Mouse (Mus musculus): ENCODE measurements around the gene Adora1. TPM values are rescaled to one million over a fixed set of nuclear protein-coding genes. Genes with fewer than 3 reads are reported as not detected.

Adora1 gene
- total and polyA plus RNA-seq, 3 experiments: not detected

DNA sequence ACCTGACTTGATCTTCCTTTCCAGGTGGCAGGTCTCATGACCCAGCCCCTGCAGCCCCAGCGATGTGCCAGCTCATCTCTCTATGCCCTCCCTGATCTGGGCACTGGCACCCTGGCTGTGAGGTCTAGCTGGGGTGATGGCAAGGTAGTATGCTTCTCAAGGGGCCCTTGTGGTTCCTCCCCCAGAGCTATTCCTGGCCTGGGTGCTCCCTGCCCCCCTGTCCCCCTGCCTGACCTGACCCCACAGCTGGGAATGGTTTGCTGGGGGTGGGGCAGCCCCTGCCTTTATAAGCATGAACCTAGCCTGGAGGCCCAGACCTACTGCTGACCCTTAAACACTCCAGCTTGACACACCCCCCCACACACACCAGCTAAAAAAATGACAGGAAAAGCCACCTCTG is 42.1 kb downstream of the Adora1 start, which contains the start of gene Mybph:
Gene Mybph (plus strand): TSS at position 323 of the 400 bp plus-strand sequence.
- Histone ChIP-seq H3K27ac (ENCODE audit: control insufficient read depth, low read depth, low read length) (no peak within 1 kb of the TSS), H3K79me2 (ENCODE audit: control insufficient read depth, insufficient read depth, low read length, poor library complexity) (no peaks in the 10 kb centered on the region), H3K9me3 (replicated peaks; ENCODE audit: insufficient read depth, low read length) (no peaks in the 10 kb centered on the region), H3K36me3 (ENCODE audit: control insufficient read depth in 1 of 2, insufficient read depth in 2 of 2, low read length in 2 of 2) (peaks cover 0 to 4% of the 10 kb centered on the region in 2 experiments; a peak in 1 of 4 replicates), H3K4me3 (ENCODE audit: control insufficient read depth in 1 of 2, insufficient read depth in 1 of 2, low read depth in 2 of 2, low read length in 2 of 2) (no peak within 1 kb of the TSS), H3K9ac (ENCODE audit: control insufficient read depth, low read depth, low read length, poor library complexity, severe bottlenecking) (no peak within 1 kb of the TSS), H3K27me3 (ENCODE audit: control insufficient read depth in 1 of 2, insufficient read depth in 2 of 2, low read length in 2 of 2) (0 out of 4 replicates have a peak, but pooled peaks cover 0 to 1% of the 10 kb centered on the region in 2 experiments), H3K4me1 (ENCODE audit: control insufficient read depth in 1 of 2, insufficient read depth in 2 of 2, low read length in 2 of 2) (peaks cover 0 to 13% of the 10 kb centered on the region in 2 experiments; a peak in 2 of 4 replicates)
- no peak for DNase-seq (ENCODE audit: low read depth, low spot score)
- TF ChIP-seq ZC3H11A (IDR thresholded peaks at IDR 0.05; ENCODE audit: low read depth, low read length) (no peak), MAFK (IDR thresholded peaks at IDR 0.05; ENCODE audit: borderline replicate concordance, low read depth, low read length) (no peak), ZKSCAN1 (IDR thresholded peaks at IDR 0.05; ENCODE audit: low read depth, low read length) (no peak), CHD1 (IDR thresholded peaks at IDR 0.05; ENCODE audit: low read depth, low read length) (no peak), MYB (IDR thresholded peaks at IDR 0.05; ENCODE audit: low read depth, low read length) (no peak), MXI1 (IDR thresholded peaks at IDR 0.05; ENCODE audit: low read depth, low read length) (no peak), MYC (IDR thresholded peaks at IDR 0.05; ENCODE audit: low read depth, low read length) (no peak), USF2 (IDR thresholded peaks at IDR 0.05; ENCODE audit: borderline replicate concordance in 1 of 2, insufficient read depth in 1 of 2, low read depth in 1 of 2, low read length in 2 of 2) (no peak), UBTF (IDR thresholded peaks at IDR 0.05; ENCODE audit: borderline replicate concordance, insufficient read depth, low read depth, low read length) (no peak), E2F4 (IDR thresholded peaks at IDR 0.05; ENCODE audit: borderline replicate concordance, low read depth, low read length) (no peak), GABPA (IDR thresholded peaks at IDR 0.05; ENCODE audit: low read depth, low read length) (no peak), ZNF384 (IDR thresholded peaks at IDR 0.05; ENCODE audit: low read depth, low read length) (no peak)

DNA sequence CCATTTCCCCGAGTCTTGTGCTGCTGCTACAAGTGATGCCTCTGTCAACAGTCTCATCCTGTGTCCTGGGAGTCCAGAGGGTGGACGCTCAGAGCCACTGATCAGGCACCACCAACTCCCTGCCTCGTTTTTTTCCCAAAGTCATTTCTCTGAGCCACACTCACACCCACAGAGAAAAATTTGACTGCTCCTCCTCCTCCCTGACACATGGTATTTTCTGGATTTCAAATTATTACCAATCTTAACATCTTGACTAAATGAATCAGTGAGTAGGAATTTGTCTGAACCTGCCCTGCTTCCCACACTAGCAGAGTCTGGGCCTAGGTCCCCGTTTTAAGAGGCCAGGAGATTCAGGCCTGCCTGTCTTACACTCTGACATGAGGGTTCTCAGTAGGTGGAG is 43.2 kb downstream of the Adora1 start:
- H3K27ac ChIP-seq (ENCODE audit: control insufficient read depth, low read depth, low read length): no peak overlapping the region
- TF ChIP-seq MXI1 (IDR thresholded peaks at IDR 0.05; ENCODE audit: low read depth, low read length) (no peak), UBTF (IDR thresholded peaks at IDR 0.05; ENCODE audit: borderline replicate concordance, insufficient read depth, low read depth, low read length) (no peak), SMC3 (IDR thresholded peaks at IDR 0.05; ENCODE audit: low read depth, low read length) (no peak), EP300 (IDR thresholded peaks at IDR 0.05; ENCODE audit: low read depth in 1 of 2, low read length in 2 of 2) (no peak), GATA1 (IDR thresholded peaks at IDR 0.05; ENCODE audit: low read depth, low read length) (no peak), E2F4 (IDR thresholded peaks at IDR 0.05; ENCODE audit: borderline replicate concordance, low read depth, low read length) (no peak), MYB (IDR thresholded peaks at IDR 0.05; ENCODE audit: low read depth, low read length) (no peak), MEF2A (IDR thresholded peaks at IDR 0.05; ENCODE audit: extremely low read depth, insufficient replicate concordance, low read depth, low read length, poor library complexity, severe bottlenecking) (no peak), JUND (IDR thresholded peaks at IDR 0.05; ENCODE audit: low read depth, low read length) (no peak), GABPA (IDR thresholded peaks at IDR 0.05; ENCODE audit: low read depth, low read length) (no peak), MYC (IDR thresholded peaks at IDR 0.05; ENCODE audit: low read depth, low read length) (no peak), POLR2AphosphoS2 (IDR thresholded peaks at IDR 0.05; ENCODE audit: low read length) (no peak), CHD1 (IDR thresholded peaks at IDR 0.05; ENCODE audit: low read depth, low read length) (no peak), KAT2A (conservative IDR thresholded peaks at IDR 0.05; ENCODE audit: low read depth, low read length) (no peak), MAX (IDR thresholded peaks at IDR 0.05; ENCODE audit: low read length) (no peak)
- no peak overlapping the region for H3K4me3 ChIP-seq (ENCODE audit: control insufficient read depth in 1 of 2, insufficient read depth in 1 of 2, low read depth in 2 of 2, low read length in 2 of 2)
- peaks cover 0 to 1% of the 10 kb centered on the region in 2 experiments; a peak in 1 of 4 replicates for H3K27me3 ChIP-seq (ENCODE audit: control insufficient read depth in 1 of 2, insufficient read depth in 2 of 2, low read length in 2 of 2)
- peaks cover 0 to 4% of the 10 kb centered on the region in 2 experiments; a peak in 1 of 4 replicates for H3K36me3 ChIP-seq (ENCODE audit: control insufficient read depth in 1 of 2, insufficient read depth in 2 of 2, low read length in 2 of 2)
- DNase-seq (ENCODE audit: low read depth, low spot score): no peak
- no peaks in the 10 kb centered on the region for H3K9me3 ChIP-seq (replicated peaks; ENCODE audit: insufficient read depth, low read length)
- H3K4me1 ChIP-seq (ENCODE audit: control insufficient read depth in 1 of 2, insufficient read depth in 2 of 2, low read length in 2 of 2): peaks cover 0 to 13% of the 10 kb centered on the region in 2 experiments; a peak in 2 of 4 replicates
- H3K79me2 ChIP-seq (ENCODE audit: control insufficient read depth, insufficient read depth, low read length, poor library complexity): no peaks in the 10 kb centered on the region
- H3K9ac ChIP-seq (ENCODE audit: control insufficient read depth, low read depth, low read length, poor library complexity, severe bottlenecking): no peak overlapping the region
